In genomic region chr3:155105957-155106356, GRCm38 (mm10) we compare ENCODE assay signal across 33 mouse cellular contexts. TPM values are rescaled to one million over a fixed set of nuclear protein-coding genes. Genes with fewer than 3 reads are reported as not detected.
A peak's percentile ranks its signal among the peaks of the same experiment; 100 is the strongest.
DNase-seq lines count a peak whose midpoint lies in the region; ATAC-seq and TF ChIP-seq lines count a peak whose summit lies in the region.
"Had no signal": no experiment of that assay in that cellular context is flagged by ENCODE, and none has a peak within 500 bp of the region (broad histone marks: within the 10 kb centered on the region; RNA-seq: fewer than 3 reads in every experiment).

No protein-coding gene starts in this region.

- TF ChIP-seq EP300 in stomach, postnatal 0 days (optimal IDR thresholded peaks at IDR 0.05), result no peak

- TF ChIP-seq CTCF in lung, embryonic 14.5 days (IDR thresholded peaks at IDR 0.05; ENCODE audit: low read depth), result no peak
- TF ChIP-seq CTCF in stomach, postnatal 0 days (IDR thresholded peaks at IDR 0.05; ENCODE audit: low read depth), result no peak

- no peaks in the 10 kb centered on the region for H3K4me1 ChIP-seq in lung, embryonic 14.5 days (ENCODE audit: insufficient read depth)
- H3K4me1 ChIP-seq in midbrain, embryonic 12.5 days, result no peaks in the 10 kb centered on the region
- H3K4me1 ChIP-seq in midbrain, embryonic 16.5 days (ENCODE audit: control insufficient read depth, insufficient read depth, low read length), result no peaks in the 10 kb centered on the region
- H3K4me1 ChIP-seq in stomach, postnatal 0 days (replicated peaks; ENCODE audit: control insufficient read depth, insufficient read depth), result no peaks in the 10 kb centered on the region
- H3K4me1 ChIP-seq: heart, embryonic 10.5 days; heart, embryonic 15.5 days; hindbrain, embryonic 13.5 days; liver, embryonic 12.5 days; neural tube, embryonic 15.5 days had no signal

- WGBS in lung, embryonic 14.5 days, result 41% methylated on average over 1 of the region's 1 CpGs
- 60% methylated on average over 1 of the region's 1 CpGs for WGBS in midbrain, embryonic 12.5 days
- 75% methylated on average over 1 of the region's 1 CpGs for WGBS in midbrain, embryonic 16.5 days
- WGBS in stomach, postnatal 0 days, result 37% methylated on average over 1 of the region's 1 CpGs

- DNase-seq in lung, embryonic 14.5 days, result no peak
- DNase-seq in lung, postnatal 36 days, result no peak
- no peak for DNase-seq in stomach, postnatal 0 days (ENCODE audit: low spot score)
- DNase-seq in adrenal gland, postnatal 25 days, result no peak
- DNase-seq: adrenal gland, adult 8-10 months; cerebellum, adult 9-10 months; cerebellum, postnatal 36 days; gastrocnemius, postnatal 25 days; heart, adult 11 months; heart, postnatal 36 days; kidney, adult 18-20 months; kidney, postnatal 4 days; layer of hippocampus, postnatal 36 days; left cerebral cortex, postnatal 4 days; liver, postnatal 0 days; retina, postnatal 1 day; right cerebral cortex, postnatal 14 days had no signal

- no peak overlapping the region for H3K9ac ChIP-seq in lung, embryonic 14.5 days
- H3K9ac ChIP-seq in midbrain, embryonic 12.5 days (replicated peaks), result no peak overlapping the region
- H3K9ac ChIP-seq in midbrain, embryonic 16.5 days (ENCODE audit: low read depth, low read length), result no peak overlapping the region
- H3K9ac ChIP-seq in stomach, postnatal 0 days (ENCODE audit: low read length), result no peak overlapping the region
- H3K9ac ChIP-seq: heart, embryonic 15.5 days; hindbrain, embryonic 13.5 days; liver, embryonic 12.5 days; liver, postnatal 0 days; neural tube, embryonic 15.5 days had no signal

- H3K36me3 ChIP-seq in lung, embryonic 14.5 days (ENCODE audit: insufficient read depth), result no peaks in the 10 kb centered on the region
- no peaks in the 10 kb centered on the region for H3K36me3 ChIP-seq in midbrain, embryonic 12.5 days
- H3K36me3 ChIP-seq in midbrain, embryonic 16.5 days (ENCODE audit: control insufficient read depth, insufficient read depth, low read length), result no peaks in the 10 kb centered on the region
- H3K36me3 ChIP-seq in stomach, postnatal 0 days (ENCODE audit: control insufficient read depth, insufficient read depth, low read length), result no peaks in the 10 kb centered on the region
- H3K36me3 ChIP-seq: heart, embryonic 10.5 days; heart, embryonic 15.5 days; hindbrain, embryonic 13.5 days; liver, embryonic 12.5 days; neural tube, embryonic 15.5 days had no signal

- H3K27ac ChIP-seq in lung, embryonic 14.5 days (ENCODE audit: low read depth), result no peak overlapping the region
- no peak overlapping the region for H3K27ac ChIP-seq in midbrain, embryonic 12.5 days (replicated peaks)
- no peak overlapping the region for H3K27ac ChIP-seq in midbrain, embryonic 16.5 days (ENCODE audit: low read length)
- no peak overlapping the region for H3K27ac ChIP-seq in stomach, postnatal 0 days (replicated peaks)
- H3K27ac ChIP-seq: heart, embryonic 10.5 days; heart, embryonic 15.5 days; hindbrain, embryonic 13.5 days; liver, embryonic 12.5 days; neural tube, embryonic 15.5 days had no signal

- peak; percentile 89 for ATAC-seq in lung, embryonic 14.5 days (ENCODE audit: insufficient read depth)
- 0 out of 2 replicates have a peak, but pooled peaks have one; percentile 34 for ATAC-seq in midbrain, embryonic 12.5 days (ENCODE audit: low FRiP score, low read depth)
- no peak for ATAC-seq in midbrain, embryonic 16.5 days
- ATAC-seq in erythroid progenitor cell, adult 5-6 weeks (replicated peaks; ENCODE audit: low FRiP score, poor library complexity, severe bottlenecking), result 0 out of 2 replicates have a peak, but pooled peaks have one; percentile 14
- ATAC-seq in stomach, postnatal 0 days (ENCODE audit: low FRiP score, low TSS enrichment), result peak; percentile 29; the same call in 1 of the 2 replicates
- ATAC-seq: CD4-positive, CD25-positive, alpha-beta regulatory T cell, adult 4 months; forebrain, embryonic 14.5 days; liver, embryonic 12.5 days; liver, postnatal 0 days had no signal

- no peak overlapping the region for H3K4me3 ChIP-seq in lung, embryonic 14.5 days (ENCODE audit: low read depth, low read length)
- no peak overlapping the region for H3K4me3 ChIP-seq in midbrain, embryonic 12.5 days
- no peak overlapping the region for H3K4me3 ChIP-seq in midbrain, embryonic 16.5 days (ENCODE audit: low read depth, low read length)
- H3K4me3 ChIP-seq in stomach, postnatal 0 days (ENCODE audit: low read depth, low read length), result no peak overlapping the region
- H3K4me3 ChIP-seq: heart, embryonic 10.5 days; heart, embryonic 15.5 days; hindbrain, embryonic 13.5 days; liver, embryonic 12.5 days; neural tube, embryonic 15.5 days had no signal

- no peak overlapping the region for H3K4me2 ChIP-seq in lung, embryonic 14.5 days
- H3K4me2 ChIP-seq in midbrain, embryonic 12.5 days (replicated peaks), result no peak overlapping the region
- no peak overlapping the region for H3K4me2 ChIP-seq in midbrain, embryonic 16.5 days (ENCODE audit: low read length)
- no peak overlapping the region for H3K4me2 ChIP-seq in stomach, postnatal 0 days (replicated peaks; ENCODE audit: low read depth)
- H3K4me2 ChIP-seq: heart, embryonic 15.5 days; hindbrain, embryonic 13.5 days; liver, embryonic 12.5 days; midbrain, embryonic 11.5 days; neural tube, embryonic 15.5 days had no signal

- H3K27me3 ChIP-seq in lung, embryonic 14.5 days (ENCODE audit: insufficient read depth, low read length), result no peaks in the 10 kb centered on the region
- no peaks in the 10 kb centered on the region for H3K27me3 ChIP-seq in midbrain, embryonic 12.5 days
- H3K27me3 ChIP-seq in midbrain, embryonic 16.5 days (ENCODE audit: control insufficient read depth, insufficient read depth, low read depth, low read length), result no peaks in the 10 kb centered on the region
- no peaks in the 10 kb centered on the region for H3K27me3 ChIP-seq in stomach, postnatal 0 days (ENCODE audit: control insufficient read depth, insufficient read depth, low read length)
- H3K27me3 ChIP-seq: hindbrain, embryonic 13.5 days; liver, embryonic 12.5 days; neural tube, embryonic 15.5 days had no signal

- no peaks in the 10 kb centered on the region for H3K9me3 ChIP-seq in lung, embryonic 14.5 days (ENCODE audit: low read depth, low read length)
- H3K9me3 ChIP-seq in midbrain, embryonic 12.5 days, result no peaks in the 10 kb centered on the region
- H3K9me3 ChIP-seq in midbrain, embryonic 16.5 days (replicated peaks; ENCODE audit: control insufficient read depth, low read length, poor library complexity, severe bottlenecking), result no peaks in the 10 kb centered on the region
- no peaks in the 10 kb centered on the region for H3K9me3 ChIP-seq in stomach, postnatal 0 days (ENCODE audit: control insufficient read depth, low read length)
- H3K9me3 ChIP-seq: heart, embryonic 10.5 days; heart, embryonic 15.5 days; hindbrain, embryonic 13.5 days; liver, embryonic 12.5 days; neural tube, embryonic 15.5 days had no signal

RNA-seq across cellular contexts. Expression of gene Lrriq3, which starts 12.7 kb away (rescaled TPM):
- polyA plus RNA-seq in lung, embryonic 14.5 days (2014; fragmentation: Nextera tagmentation; extraction: Ambion mirVana), result 0.67 and 0.70 TPM in 2 replicates
- 1.1 and 1.3 TPM in 2 replicates for polyA plus RNA-seq in midbrain, embryonic 12.5 days (2016; fragmentation: Nextera tagmentation; extraction: Ambion mirVana)
- polyA plus RNA-seq in midbrain, embryonic 16.5 days (2015; fragmentation: Nextera tagmentation; extraction: Ambion mirVana), result 1.1 and 1.4 TPM in 2 replicates
- not detected in 2 replicates for total RNA-seq in erythroid progenitor cell, adult 5-6 weeks (2015; ENCODE audit: low replicate concordance)
- not detected in 2 replicates for total RNA-seq in erythroid progenitor cell, adult 5-6 weeks (2017; ENCODE audit: low replicate concordance)
- 0.53 and 0.67 TPM in 2 replicates for polyA plus RNA-seq in stomach, postnatal 0 days (2015; fragmentation: Nextera tagmentation; extraction: Ambion mirVana)
- 1.2 and 2.5 TPM in 2 replicates for total RNA-seq in adrenal gland, postnatal 25 days (2021)
- polyA plus RNA-seq: small intestine, adult 2 months had no signal

RNA-seq across cellular contexts. Expression of gene Fpgt, which starts 12.8 kb away (rescaled TPM):
- polyA plus RNA-seq in lung, embryonic 14.5 days (2014; fragmentation: Nextera tagmentation; extraction: Ambion mirVana), result 12.7 and 15.9 TPM in 2 replicates
- 21.1 and 21.2 TPM in 2 replicates for polyA plus RNA-seq in midbrain, embryonic 12.5 days (2016; fragmentation: Nextera tagmentation; extraction: Ambion mirVana)
- 20.1 and 21.6 TPM in 2 replicates for polyA plus RNA-seq in midbrain, embryonic 16.5 days (2015; fragmentation: Nextera tagmentation; extraction: Ambion mirVana)
- 0.42 and 5.4 TPM in 2 replicates for total RNA-seq in erythroid progenitor cell, adult 5-6 weeks (2015; ENCODE audit: low replicate concordance)
- 0.53 and 5.1 TPM in 2 replicates for total RNA-seq in erythroid progenitor cell, adult 5-6 weeks (2017; ENCODE audit: low replicate concordance)
- polyA plus RNA-seq in stomach, postnatal 0 days (2015; fragmentation: Nextera tagmentation; extraction: Ambion mirVana), result 10.1 and 11.3 TPM in 2 replicates
- 31.7 and 33.7 TPM in 2 replicates for total RNA-seq in adrenal gland, postnatal 25 days (2021)

RNA-seq across cellular contexts. Expression of gene Tnni3k, which starts 50.8 kb away (rescaled TPM):
- polyA plus RNA-seq in lung, embryonic 14.5 days (2014; fragmentation: Nextera tagmentation; extraction: Ambion mirVana), result 0.32 TPM in 1 of 2 replicates, not detected in the other
- not detected in 2 replicates for polyA plus RNA-seq in midbrain, embryonic 12.5 days (2016; fragmentation: Nextera tagmentation; extraction: Ambion mirVana)
- polyA plus RNA-seq in midbrain, embryonic 16.5 days (2015; fragmentation: Nextera tagmentation; extraction: Ambion mirVana), result 0.06 and 0.10 TPM in 2 replicates
- total RNA-seq in erythroid progenitor cell, adult 5-6 weeks (2015; ENCODE audit: low replicate concordance), result not detected in 2 replicates
- not detected in 2 replicates for total RNA-seq in erythroid progenitor cell, adult 5-6 weeks (2017; ENCODE audit: low replicate concordance)
- 0.11 and 0.15 TPM in 2 replicates for polyA plus RNA-seq in stomach, postnatal 0 days (2015; fragmentation: Nextera tagmentation; extraction: Ambion mirVana)
- not detected in 2 replicates for total RNA-seq in adrenal gland, postnatal 25 days (2021)
- total RNA-seq: adrenal gland, adult 8-10 months; gastrocnemius, adult 18-20 months; gastrocnemius, postnatal 25 days; left cerebral cortex, postnatal 4 days had no signal
- polyA plus RNA-seq: embryonic facial prominence, embryonic 11.5 days; kidney, embryonic 16.5 days; liver, embryonic 12.5 days; liver, postnatal 0 days; urinary bladder, adult 2 months had no signal
